Mouse (Mus musculus): ENCODE data around the gene Pabpc4.
A peak's percentile ranks its signal among the peaks of the same experiment; 100 is the strongest.

- no peak for TF ChIP-seq POLR2A (IDR thresholded peaks at IDR 0.05; ENCODE audit: borderline replicate concordance, insufficient read depth, low read length)
- peak; percentile 99 for TF ChIP-seq CTCF (IDR thresholded peaks at IDR 0.05; ENCODE audit: borderline replicate concordance, insufficient read depth, low read depth, low read length)
Measured at GRCm38 (mm10) chr4:123219720-123220357, 42.3 kb upstream of the Pabpc4 start.

All from cerebellum, adult 2 months (tissue).